Mouse (Mus musculus): ENCODE data around the gene Dnaic1. TPM values are rescaled to one million over a fixed set of nuclear protein-coding genes. Genes with fewer than 3 reads are reported as not detected.

The Dnaic1 gene
- polyA plus RNA-seq, 1 experiment from 2014 or later = 1.0 TPM

DNA sequence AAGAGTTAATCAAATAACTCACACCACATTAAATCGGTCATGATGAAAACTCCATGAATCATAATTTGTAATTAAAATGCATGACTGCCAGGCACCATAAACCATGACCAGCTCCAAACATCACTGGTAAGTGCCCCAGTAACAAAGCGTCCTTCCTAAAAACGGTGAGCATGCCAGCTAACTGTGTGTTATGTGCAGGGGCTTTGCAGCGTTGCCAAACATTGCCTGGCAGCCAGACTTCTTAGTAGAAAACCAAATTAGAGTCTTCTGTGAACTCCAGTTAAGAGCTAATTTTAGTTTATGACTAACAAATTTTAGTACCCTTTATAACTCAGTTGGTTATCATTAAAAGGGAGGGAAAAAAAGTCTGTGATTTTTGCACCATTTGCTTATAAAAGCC lies 3.9 kb downstream of the Dnaic1 start:
- 63% methylated on average over 4 of the region's 4 CpGs for WGBS

DNA sequence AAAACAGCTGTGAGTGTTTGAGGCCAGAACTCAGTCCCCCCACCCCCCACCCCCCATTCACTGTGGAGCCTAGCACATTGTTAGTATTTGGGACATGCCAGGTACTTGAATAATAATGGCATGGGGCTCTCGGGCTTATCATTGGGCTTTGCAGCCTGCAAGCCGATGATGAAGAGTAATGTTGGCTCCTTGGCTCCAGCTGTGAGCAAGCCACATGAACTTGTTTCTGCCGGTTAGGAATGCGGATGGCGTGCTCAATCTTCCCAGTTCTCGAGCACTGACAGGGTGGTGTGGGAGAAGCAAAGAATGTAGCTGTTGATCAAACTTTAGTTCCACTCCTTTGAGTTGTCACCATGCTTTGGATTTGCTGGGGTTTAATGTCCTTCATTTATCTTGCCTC lies 6.3 kb downstream of the Dnaic1 start:
- no peak overlapping the region for H3K27ac ChIP-seq
- H3K27me3 ChIP-seq = peaks cover 4% of the 10 kb centered on the region
- 52% methylated on average over 6 of the region's 6 CpGs for WGBS

More for the DNA sequence above, 3.9 kb downstream of the Dnaic1 start:
- H3K4me3 ChIP-seq = no peak overlapping the region
- H3K4me1 ChIP-seq = peaks cover 32% of the 10 kb centered on the region
- H3K36me3 ChIP-seq (ENCODE audit: poor library complexity, severe bottlenecking) = no peaks in the 10 kb centered on the region
- no peak overlapping the region for H3K4me2 ChIP-seq
- H3K9ac ChIP-seq = no peak overlapping the region
- peaks cover 4% of the 10 kb centered on the region for H3K27me3 ChIP-seq
- H3K9me3 ChIP-seq (replicated peaks) = no peaks in the 10 kb centered on the region
- no peak overlapping the region for H3K27ac ChIP-seq
- ATAC-seq = no peak

DNA sequence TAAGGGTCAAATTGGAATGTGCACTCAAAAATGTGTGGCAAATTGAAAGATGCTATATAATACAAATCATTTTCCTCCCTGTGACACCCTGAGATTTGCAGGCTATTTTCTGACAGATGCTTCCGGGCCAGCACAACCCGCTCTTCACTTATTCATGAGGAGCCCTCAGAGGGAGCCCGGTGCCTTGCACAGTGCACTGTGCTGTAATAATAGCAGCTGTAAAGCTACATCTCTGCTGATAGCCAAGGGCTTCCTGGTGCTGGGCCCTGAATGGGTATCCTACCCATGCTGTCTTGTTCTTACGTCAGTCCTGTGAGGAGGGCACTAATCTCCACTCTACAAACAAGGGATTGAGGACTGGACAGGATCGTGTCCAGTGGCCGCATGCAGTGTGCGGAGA lies 13.8 kb downstream of the Dnaic1 start:
- no peak overlapping the region for H3K4me2 ChIP-seq
- no peak overlapping the region for H3K27ac ChIP-seq
- 72% methylated on average over 7 of the region's 7 CpGs for WGBS
- H3K4me1 ChIP-seq = peaks cover 4% of the 10 kb centered on the region; the same call in 1 of the 2 replicates
- peaks cover 3% of the 10 kb centered on the region; the same call in 1 of the 2 replicates for H3K27me3 ChIP-seq
- H3K9ac ChIP-seq = no peak overlapping the region
- no peak; the same call in 1 of the 2 replicates for ATAC-seq
- no peaks in the 10 kb centered on the region for H3K36me3 ChIP-seq (ENCODE audit: poor library complexity, severe bottlenecking)
- no peak overlapping the region for H3K4me3 ChIP-seq
- no peaks in the 10 kb centered on the region for H3K9me3 ChIP-seq (replicated peaks)

More for the DNA sequence above, 6.3 kb downstream of the Dnaic1 start:
- peaks cover 28% of the 10 kb centered on the region for H3K4me1 ChIP-seq
- H3K9me3 ChIP-seq (replicated peaks) = no peaks in the 10 kb centered on the region
- no peak for ATAC-seq
- H3K4me3 ChIP-seq = no peak overlapping the region
- H3K4me2 ChIP-seq = no peak overlapping the region
- H3K36me3 ChIP-seq (ENCODE audit: poor library complexity, severe bottlenecking) = no peaks in the 10 kb centered on the region
- no peak overlapping the region for H3K9ac ChIP-seq

DNA sequence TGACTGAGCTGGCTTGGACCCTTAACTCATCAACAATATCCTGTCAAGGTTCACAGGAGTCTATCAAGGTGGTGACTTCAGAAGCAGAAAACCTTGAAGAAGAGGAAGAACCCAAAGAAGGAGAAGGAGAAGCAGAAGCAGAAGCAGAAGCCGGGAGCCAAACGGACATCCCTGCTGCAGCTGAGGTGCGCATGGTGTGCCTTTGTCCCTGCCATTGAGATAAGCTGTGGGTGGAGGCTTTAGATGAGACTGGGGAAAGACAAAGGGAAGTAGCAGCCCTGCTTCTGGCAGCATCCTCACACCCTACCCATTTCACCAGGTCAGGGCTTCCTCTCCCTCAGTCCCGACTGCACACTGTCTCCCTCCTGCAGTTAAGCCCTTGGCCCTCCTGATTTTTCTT lies 33.2 kb downstream of the Dnaic1 start:
- Histone ChIP-seq H3K36me3 (ENCODE audit: poor library complexity, severe bottlenecking) (no peaks in the 10 kb centered on the region), H3K27ac (no peak overlapping the region), H3K9ac (no peak overlapping the region), H3K4me3 (no peak overlapping the region), H3K4me2 (no peak overlapping the region), H3K9me3 (replicated peaks) (no peaks in the 10 kb centered on the region), H3K27me3 (peaks cover 9% of the 10 kb centered on the region), H3K4me1 (peaks cover 15% of the 10 kb centered on the region)
- WGBS = 20% methylated on average over 4 of the region's 4 CpGs
- ATAC-seq = no peak

DNA sequence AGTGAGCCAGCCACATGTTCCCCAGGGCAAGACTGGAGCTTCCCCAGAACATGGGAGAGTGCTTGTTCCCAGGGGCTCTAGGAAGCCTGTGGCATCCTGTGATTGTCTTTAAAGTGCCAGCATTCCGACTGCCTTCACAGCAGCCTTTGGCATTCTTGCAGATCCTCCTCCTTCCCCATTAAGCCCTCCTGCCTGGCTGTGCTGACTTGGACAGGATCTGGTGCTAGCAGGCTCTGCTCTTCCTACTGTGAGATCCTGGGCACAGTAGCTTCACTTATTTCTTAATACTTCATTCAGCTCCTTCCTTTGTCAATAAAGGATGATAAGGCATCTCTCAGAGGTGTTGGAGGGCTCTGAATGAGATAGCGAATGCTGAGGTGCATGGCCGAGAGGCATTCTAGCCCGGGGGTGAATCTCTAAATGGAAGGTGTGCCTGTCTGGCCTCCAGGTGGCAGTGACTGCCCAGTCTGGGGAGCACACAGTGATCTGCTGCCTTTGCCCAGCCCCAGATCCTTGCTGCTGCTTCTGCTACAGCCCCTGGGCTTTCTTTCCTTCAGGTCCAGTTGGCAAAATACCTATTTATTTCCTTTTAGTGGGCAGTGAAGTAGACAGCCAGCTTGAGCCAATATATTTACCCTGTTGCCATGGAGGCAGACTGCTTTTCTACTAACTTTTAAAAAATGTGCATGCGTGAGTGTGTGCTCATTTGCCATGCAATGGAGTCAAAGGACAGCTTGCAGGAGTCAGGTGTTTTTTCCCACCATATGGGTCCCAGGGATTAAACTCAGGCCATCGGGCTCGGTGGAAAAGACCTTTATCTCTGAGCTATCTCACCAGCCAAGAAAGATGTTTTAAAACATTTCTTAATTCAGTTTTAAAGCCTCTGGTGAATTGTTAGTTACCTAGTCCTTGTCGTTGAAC lies 35.2 kb downstream of the Dnaic1 start:
- peak; percentile 68 for ATAC-seq
- Histone ChIP-seq H3K36me3 (ENCODE audit: poor library complexity, severe bottlenecking) (no peaks in the 10 kb centered on the region), H3K4me2 (no peak overlapping the region), H3K4me3 (no peak overlapping the region), H3K9me3 (replicated peaks) (no peaks in the 10 kb centered on the region), H3K9ac (0 out of 2 replicates have a peak overlapping the region, but pooled peaks have one; percentile 10), H3K27ac (no peak overlapping the region), H3K4me1 (peaks cover 23% of the 10 kb centered on the region), H3K27me3 (peaks cover 19% of the 10 kb centered on the region; the same call in 1 of the 2 replicates)
- 31% methylated on average over 8 of the region's 8 CpGs for WGBS

DNA sequence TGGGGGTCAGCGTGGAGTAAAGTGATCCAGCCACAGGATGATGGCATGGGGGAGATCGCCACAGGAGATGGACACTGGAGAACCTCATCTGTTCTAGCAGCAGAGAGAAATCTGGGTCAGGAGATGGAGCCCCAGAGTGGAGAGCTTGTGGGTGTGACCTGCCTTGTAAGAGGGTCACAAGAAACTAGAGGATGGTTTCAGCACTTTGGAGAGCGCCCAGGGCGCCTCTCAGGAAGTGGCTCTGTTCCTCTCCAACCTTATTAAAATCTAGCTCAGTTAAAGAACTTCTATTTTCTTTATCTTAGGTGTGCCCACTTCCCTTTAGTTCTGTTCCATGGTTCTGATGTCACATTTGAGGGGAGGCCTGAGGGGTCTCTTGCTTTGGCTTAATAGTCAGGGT lies 37.2 kb downstream of the Dnaic1 start:
- no peak overlapping the region for H3K9ac ChIP-seq
- H3K27me3 ChIP-seq = peaks cover 19% of the 10 kb centered on the region; the same call in 1 of the 2 replicates
- H3K4me2 ChIP-seq = no peak overlapping the region
- no peaks in the 10 kb centered on the region for H3K36me3 ChIP-seq (ENCODE audit: poor library complexity, severe bottlenecking)
- 44% methylated on average over 4 of the region's 4 CpGs for WGBS
- no peak overlapping the region for H3K4me3 ChIP-seq
- ATAC-seq = no peak
- no peaks in the 10 kb centered on the region for H3K9me3 ChIP-seq (replicated peaks)
- peaks cover 44% of the 10 kb centered on the region for H3K4me1 ChIP-seq
- H3K27ac ChIP-seq = no peak overlapping the region

DNA sequence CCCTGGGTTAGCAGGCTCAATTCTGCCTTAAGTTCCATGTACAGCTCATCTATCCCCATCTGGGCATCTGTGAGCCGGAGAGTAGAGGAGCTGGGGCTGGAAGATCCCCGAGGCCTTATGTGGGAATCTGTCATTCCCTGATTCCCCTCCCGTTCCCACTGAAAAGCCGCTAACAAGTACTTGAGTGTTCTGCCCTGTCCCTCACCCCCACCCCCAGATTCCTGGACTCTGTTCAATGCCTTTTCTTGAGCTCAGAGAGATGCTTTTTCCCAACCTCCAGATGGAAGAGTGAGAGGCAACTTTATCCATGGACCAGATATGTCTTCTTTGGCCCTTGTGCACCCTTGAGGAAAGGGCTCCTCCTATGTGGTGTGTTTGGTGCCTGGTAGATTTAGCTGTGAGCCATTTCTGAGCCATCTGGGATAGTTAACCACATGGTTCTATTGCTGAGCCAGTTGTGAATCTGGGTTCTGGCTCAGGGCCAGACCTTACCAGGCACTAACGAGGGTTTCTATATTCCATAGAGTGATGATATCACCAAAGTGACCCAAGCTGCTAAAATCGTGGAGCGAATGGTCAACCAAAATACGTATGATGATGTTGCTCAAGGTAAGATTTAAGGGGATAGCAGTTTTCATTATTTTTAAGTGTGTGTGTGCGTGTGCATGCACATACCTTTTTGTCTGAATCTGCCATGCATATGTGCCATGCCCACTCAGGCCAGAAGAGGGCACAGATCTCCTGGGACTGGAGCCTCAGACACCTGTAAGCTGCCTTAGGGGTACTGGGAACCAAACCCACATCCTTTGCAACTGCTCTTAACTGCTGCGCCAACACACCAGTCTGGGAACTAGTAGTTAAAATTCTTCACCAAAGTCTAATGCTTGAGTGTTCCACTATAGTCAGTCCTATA lies 40.4 kb downstream of the Dnaic1 start:
- 60% methylated on average over 10 of the region's 10 CpGs for WGBS
- no peak overlapping the region for H3K4me3 ChIP-seq
- peaks cover 9% of the 10 kb centered on the region; the same call in 1 of the 2 replicates for H3K27me3 ChIP-seq
- H3K4me1 ChIP-seq = peaks cover 66% of the 10 kb centered on the region
- H3K9me3 ChIP-seq (replicated peaks) = no peaks in the 10 kb centered on the region
- ATAC-seq = no peak
- no peak overlapping the region for H3K4me2 ChIP-seq
- peak overlapping the region; percentile 48 for H3K27ac ChIP-seq
- H3K9ac ChIP-seq = no peak overlapping the region
- H3K36me3 ChIP-seq (ENCODE audit: poor library complexity, severe bottlenecking) = no peaks in the 10 kb centered on the region

DNA sequence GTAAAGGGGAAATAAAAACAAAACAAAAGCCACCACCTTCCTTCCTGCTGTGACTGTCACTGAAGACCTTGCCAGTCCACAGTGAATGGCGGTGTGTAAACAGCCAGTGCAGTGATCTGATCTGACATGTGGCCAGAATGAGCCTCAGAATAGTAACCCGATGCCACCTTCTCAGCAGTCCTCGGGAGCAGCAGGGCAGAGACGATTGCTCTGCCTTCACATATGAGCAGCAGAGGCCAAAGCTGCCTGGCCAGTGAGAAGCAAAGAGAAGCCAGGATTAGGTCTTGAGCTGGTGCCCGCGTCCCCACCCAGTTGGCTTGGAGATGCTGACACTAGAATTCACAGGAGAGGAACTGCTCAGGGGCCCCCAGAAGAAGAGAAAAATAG lies 41.0 kb downstream of the Dnaic1 start:
- Histone ChIP-seq H3K4me1 (peaks cover 66% of the 10 kb centered on the region), H3K4me2 (no peak overlapping the region), H3K9ac (no peak overlapping the region), H3K27ac (peak overlapping the region; percentile 26; the same call in 1 of the 2 replicates), H3K27me3 (peaks cover 9% of the 10 kb centered on the region; the same call in 1 of the 2 replicates), H3K4me3 (no peak overlapping the region), H3K36me3 (ENCODE audit: poor library complexity, severe bottlenecking) (no peaks in the 10 kb centered on the region), H3K9me3 (replicated peaks) (no peaks in the 10 kb centered on the region)
- ATAC-seq = no peak
- 26% methylated on average over 6 of the region's 6 CpGs for whole genome bisulfite sequencing

DNA sequence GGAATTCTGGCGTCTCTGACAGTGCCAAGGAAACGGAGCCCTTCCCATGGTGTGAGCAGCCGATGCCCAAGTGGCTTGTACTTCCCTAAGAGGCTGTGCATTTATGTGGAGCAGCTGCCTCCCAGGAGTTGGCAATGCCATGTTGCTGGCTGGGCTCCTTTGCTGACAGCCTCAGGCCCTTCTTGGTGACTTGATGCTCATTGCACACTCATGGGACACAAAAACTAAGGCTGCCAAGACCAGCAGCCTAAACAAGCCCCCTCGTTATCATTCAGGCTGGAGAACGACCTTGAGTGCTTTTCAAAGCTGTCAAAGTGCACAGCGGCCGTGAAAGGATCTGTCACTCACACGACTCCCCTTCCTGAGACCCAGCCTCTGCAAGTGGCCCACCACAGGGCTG lies 42.6 kb downstream of the Dnaic1 start:
- no peak overlapping the region for H3K4me3 ChIP-seq
- H3K9ac ChIP-seq = no peak overlapping the region
- no peak overlapping the region for H3K4me2 ChIP-seq
- peaks cover 9% of the 10 kb centered on the region; the same call in 1 of the 2 replicates for H3K27me3 ChIP-seq
- no peaks in the 10 kb centered on the region for H3K36me3 ChIP-seq (ENCODE audit: poor library complexity, severe bottlenecking)
- 3% methylated on average over 8 of the region's 8 CpGs for WGBS
- peak; percentile 87 for ATAC-seq
- peak overlapping the region; percentile 90 for H3K27ac ChIP-seq
- no peaks in the 10 kb centered on the region for H3K9me3 ChIP-seq (replicated peaks)
- peaks cover 78% of the 10 kb centered on the region for H3K4me1 ChIP-seq

DNA sequence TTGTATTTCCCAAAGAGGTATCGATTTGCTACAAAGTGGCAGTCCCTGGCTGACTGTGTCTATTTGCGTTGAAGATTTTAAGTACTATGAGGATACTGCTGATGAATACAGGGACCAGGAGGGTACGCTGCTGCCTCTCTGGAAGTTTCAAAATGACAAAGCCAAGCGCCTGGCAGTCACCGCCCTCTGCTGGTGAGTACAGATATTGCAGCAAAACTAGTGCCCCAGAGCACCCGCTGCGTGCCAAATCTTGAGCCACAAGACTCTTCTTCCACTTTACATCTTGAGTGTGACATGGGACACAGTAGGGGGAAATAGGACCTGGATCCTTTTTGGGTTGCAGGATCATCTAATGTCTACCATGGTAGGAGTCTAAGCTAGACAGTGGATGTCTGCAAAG lies 44.6 kb downstream of the Dnaic1 start:
- Histone ChIP-seq H3K36me3 (ENCODE audit: poor library complexity, severe bottlenecking) (no peaks in the 10 kb centered on the region), H3K27ac (no peak overlapping the region), H3K27me3 (0 out of 2 replicates have a peak, but pooled peaks cover under 1% of the 10 kb centered on the region), H3K4me2 (no peak overlapping the region), H3K4me1 (peaks cover 93% of the 10 kb centered on the region), H3K9ac (no peak overlapping the region), H3K9me3 (replicated peaks) (no peaks in the 10 kb centered on the region), H3K4me3 (no peak overlapping the region)
- no peak for ATAC-seq
- WGBS = 6% methylated on average over 7 of the region's 7 CpGs

DNA sequence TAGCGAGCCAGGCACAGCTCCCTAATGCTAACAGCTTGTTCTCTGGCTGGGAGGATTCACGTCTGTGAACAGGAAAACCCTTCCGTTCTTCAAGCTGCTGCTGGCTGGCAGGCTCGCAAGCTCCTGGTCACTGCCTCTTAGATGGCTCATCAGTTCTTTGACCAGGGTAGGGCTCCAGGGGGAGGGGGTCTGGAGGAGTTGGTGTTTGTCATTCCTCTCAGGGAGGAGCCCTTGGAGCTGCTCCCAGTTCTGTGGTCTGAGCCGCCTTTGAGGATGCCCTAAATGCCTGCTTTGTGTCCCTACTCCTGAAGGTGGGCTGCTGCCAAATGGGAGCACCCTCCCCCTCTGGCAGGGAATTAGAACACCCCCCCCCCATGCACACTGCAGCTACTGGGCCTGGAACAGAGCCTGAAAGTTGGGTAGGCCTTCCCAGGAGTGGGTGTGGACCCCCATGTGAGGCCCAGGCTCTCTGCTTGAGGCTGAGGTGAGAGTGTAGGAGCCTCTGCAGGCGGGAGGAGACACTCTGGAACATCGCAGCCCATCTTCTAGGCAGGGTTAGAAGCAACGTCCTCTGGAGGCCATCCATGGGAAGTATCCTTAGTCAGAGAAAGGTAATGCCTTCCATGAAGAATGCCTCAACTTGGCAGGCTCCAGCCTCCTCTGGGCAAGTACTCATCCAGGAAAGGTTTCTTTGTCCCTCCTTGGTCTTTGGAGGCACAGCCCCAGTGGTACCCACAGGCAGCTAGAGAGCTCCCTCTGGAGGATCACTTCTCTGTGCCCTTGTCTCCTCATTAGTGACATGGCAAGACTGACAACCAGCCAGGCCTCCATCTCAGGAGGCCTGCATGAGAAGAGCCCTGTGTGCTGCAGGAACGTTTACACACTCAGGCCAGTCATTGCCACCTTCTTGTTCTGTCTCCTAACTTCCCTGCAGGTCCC lies 46.4 kb downstream of the Dnaic1 start:
- Histone ChIP-seq H3K27ac (peak overlapping the region; percentile 59), H3K9ac (no peak overlapping the region), H3K4me3 (no peak overlapping the region), H3K4me1 (peaks cover 83% of the 10 kb centered on the region), H3K4me2 (no peak overlapping the region), H3K9me3 (replicated peaks) (no peaks in the 10 kb centered on the region), H3K27me3 (no peaks in the 10 kb centered on the region), H3K36me3 (ENCODE audit: poor library complexity, severe bottlenecking) (no peaks in the 10 kb centered on the region)
- peak; percentile 56 for ATAC-seq
- WGBS = 39% methylated on average over 9 of the region's 9 CpGs

Data from forebrain, embryonic 13.5 days (tissue).